Mouse (Mus musculus) kidney, postnatal 10 days (tissue): ENCODE measurements around the gene Nmur2.

Source experiments
- DNase-seq: peaks from one replicate; pipeline ENCODE4 v3.0.0; 2021; ENCODE audit warnings: mixed read lengths

The Nmur2 gene

DNA sequence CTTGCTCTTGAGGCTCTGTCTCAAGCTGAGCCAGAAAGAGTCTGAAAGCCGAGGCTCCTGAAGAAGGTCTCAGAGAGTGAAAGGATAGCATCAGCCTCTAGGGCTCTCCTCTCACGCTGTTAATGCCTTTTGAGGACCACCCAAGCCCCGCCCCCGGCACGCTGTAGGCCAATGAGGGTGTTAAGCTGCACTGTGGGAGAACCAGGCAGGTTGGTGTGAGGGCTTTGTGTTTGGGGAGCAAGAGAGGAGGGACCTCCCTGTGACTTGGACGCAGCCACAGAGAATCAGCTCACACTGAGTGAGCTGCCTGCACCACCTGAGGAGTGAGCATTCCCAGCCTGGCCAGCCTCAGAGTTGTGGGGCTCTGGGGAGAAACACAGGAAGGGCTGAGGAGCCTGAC lies at the start of gene Nmur2:
TSS of gene Nmur2 (minus strand) at position 94 of the 400 bp plus-strand sequence.
- no peak for DNase-seq

DNA sequence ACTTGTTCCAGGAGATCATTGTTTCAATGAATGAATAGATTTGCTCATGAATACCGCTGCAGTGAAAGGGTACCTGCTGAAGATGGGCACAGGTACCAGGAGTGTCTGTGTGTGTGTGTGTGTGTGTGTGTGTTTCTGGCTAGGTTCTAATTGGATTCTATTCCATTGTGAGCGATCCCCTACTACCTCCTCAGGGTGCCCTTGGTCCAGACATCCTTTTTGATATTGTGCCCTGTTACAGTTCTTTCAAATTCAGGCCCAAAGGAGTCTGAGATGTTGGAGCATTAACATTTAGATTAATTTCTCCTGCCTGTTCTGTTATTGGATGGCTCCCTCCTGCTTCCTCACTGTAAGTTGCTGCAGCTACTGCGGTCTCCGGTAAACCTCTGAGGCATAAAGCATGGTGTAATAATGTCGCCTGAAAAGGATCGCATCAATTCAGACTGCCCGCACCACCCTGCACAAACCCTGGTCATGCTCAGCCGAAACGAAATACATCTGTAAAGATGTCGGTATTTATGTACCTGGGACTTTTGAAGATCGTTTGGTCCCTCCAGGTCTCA lies 48.4 kb upstream of the Nmur2 start:
- DNase-seq, result no peak

DNA sequence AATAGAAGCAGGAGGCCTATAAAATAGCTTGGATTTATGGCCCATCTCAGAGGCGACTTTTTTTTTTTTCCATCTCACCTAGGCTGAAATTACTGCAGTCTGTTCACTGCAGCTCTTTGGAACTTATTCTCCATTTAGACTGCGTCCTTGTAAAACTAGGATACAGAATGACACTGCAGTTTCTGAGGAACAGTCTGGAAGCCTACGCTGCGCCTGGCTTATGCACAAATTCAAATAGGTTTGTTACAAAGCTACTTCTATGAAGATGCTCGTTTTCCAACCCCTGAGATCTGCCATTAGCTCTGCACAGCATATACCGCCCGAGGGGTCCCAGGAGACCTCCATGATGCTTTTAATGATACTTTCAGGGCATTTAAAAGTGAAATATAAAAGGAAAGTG lies 31.3 kb upstream of the Nmur2 start:
- no peak for DNase-seq

DNA sequence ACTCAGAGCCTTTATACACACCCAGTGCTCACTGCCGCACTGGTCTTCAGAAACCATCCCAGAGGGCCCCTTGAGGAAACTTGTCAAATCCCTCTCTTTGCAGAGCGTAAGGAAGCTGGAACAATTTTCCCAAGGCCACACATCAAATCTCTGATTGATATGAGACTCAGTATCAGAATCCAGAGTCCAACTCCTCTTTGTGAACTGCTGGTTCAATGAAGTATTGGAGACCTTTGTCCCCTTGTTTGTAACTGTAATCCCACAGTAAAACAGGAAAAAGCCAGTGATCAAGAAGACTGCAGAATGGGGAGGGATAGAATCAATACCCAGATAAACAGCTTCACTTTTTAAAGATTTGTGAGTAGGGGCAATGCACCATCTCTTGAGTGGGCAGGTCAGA lies 28.8 kb upstream of the Nmur2 start:
- DNase-seq, result no peak

DNA sequence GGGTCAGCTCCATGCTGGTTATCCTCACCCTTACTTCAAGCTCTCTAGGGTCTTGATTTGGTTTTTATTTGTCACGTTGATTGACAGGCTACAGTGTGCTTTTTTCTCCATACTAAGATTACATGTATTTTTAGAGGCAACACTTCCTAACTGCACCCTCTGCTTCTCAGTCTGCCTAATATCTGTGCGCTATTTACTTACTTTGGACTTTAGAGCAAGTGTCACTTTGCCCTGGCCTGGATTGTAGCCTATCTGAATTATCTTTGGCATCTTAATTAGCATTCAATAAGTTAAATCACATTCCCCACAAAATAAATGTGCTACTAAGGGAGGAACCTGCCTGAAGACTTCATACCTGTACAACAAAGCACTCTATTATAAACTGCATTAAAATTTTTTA lies 24.3 kb upstream of the Nmur2 start:
- DNase-seq, result no peak

DNA sequence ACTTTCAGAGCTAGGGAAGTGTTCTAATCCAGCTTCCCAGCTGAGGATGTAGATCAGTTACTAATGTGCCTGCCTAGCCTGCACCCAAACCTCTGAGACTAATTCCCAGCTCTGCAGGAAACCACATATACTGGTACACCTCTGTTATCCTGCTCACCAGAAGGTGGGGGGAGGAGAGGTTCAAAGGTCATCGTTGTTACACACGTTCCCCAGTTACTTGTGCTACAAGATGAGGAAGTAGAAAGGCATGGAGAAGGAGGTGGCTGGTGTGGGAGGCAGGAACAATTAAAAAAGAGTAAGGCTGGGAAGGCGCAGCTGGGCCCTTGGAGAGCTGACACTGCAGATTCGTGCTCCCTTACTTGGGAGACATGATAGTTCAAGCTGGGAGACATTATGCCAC lies 23.8 kb upstream of the Nmur2 start:
- DNase-seq, result no peak

DNA sequence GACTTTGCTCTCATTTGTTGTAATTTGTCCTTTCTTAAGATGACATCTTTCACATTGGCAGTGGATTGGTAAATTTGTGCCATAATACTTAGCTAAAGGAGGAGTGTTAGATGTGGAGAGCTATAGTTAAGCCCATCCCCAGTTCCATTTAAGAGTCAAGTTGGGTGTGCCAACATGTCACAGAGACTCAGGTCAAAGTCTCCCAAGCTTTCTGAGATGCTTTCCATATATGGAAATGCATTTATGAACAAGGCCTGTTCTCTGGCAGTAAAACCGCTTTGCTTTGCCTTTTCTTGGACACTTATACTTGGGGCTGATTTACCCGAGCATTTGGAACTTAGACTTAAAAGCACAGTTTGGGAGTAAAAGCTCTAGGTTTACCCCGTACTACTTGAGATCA lies 18.4 kb upstream of the Nmur2 start:
- DNase-seq, result no peak

DNA sequence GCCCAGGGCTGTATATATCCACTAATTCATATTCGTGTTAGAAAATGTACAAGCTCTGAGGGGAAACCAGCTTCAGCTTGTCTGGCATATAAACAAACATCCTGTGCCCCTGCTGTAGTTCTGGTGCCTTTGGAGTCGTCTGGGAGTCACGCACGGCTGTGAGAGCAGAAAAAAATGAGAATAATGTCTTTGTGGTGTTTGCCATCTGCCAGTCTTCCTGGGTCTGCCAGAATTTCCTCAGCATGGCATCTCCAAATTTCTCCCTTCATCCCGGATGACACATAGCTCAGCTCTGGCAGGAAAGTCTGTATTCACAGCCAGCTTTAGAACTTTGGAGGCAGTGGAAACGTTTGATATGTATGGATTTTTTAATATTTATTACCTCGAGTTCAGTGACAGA lies 13.6 kb upstream of the Nmur2 start:
- DNase-seq, result no peak

DNA sequence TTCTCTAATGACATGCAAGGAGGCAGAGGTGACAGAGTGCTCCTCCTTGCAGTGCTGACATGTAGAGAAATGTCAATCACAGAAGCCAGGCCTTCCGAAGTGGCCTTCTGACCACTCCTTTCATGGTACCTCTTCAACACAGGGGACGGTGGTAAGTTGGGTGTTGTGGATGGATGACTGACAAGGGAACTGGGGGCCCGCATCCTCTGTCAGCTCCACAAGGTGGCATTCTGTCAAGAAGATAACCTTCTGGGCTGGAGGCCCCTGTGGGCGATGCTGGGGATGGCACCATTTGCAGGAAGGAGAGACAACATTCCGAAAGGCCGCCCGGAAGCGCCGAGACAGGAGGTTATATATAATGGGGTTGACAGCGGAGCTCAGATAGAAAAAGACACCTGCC lies 14.0 kb downstream of the Nmur2 start:
- DNase-seq, result no peak

DNA sequence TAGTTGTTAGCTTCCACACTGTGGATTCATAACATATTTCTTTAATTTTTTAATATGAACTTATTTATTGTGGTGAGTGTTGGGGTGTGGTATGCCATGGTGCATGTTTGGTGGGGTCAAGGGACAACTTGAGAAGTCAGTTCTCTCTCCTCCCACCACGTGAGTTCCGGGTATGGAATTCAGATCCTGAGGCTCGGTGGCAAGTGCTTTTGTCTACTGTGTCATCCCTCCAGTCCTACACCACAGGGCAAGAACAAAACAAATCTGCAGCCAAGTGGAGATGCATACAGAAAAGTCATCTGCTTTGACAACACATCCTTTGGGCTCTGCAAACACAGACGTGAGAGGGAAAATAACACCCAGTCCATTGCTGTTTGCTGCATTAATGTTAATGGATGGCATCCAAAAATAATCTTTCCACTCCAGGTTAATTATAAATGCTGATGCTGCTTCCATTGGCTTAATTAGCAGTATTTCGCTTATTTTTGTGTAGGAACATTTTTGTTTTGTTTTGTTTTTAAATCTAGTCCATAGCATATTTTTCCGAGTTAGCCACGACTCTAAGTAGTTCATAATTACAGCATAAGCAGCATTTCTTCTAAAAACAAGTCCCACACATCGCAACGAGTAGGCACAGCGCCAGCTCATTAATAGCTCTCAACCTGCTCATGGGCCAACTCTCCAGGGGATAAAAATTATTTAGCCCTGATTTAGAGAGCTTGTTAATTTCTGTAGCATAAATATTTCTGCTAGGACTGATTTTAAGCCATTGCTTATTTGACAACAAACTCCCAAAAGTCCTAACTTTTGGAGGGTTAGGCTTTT lies 14.9 kb downstream of the Nmur2 start:
- DNase-seq, result peak; percentile 13

DNA sequence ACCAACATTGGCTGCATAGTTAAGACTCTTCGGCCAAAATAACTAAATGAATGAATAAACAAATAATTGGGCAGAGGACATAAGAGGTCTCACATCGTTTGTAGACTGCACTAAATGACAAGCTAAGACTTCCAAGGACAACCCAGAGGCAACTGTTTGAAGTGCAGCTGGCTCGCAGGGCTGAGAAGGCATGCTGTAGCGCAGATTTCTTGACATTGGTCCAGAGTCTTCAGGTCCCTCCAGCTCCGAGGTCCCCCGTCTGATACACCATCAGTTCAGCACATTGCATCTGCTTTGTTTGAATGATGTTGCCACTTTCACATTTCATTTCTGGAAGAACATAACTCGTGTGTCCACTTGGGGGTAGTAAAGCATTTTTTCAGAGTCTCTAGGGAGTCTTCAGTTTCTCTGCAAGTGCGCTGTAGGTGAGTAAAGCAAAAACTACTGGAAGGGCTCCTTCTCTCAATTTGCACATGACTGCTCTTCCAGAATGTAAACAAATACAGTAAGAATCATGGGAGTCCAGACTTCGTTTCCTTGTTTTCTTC lies 27.2 kb downstream of the Nmur2 start:
- DNase-seq, result no peak

DNA sequence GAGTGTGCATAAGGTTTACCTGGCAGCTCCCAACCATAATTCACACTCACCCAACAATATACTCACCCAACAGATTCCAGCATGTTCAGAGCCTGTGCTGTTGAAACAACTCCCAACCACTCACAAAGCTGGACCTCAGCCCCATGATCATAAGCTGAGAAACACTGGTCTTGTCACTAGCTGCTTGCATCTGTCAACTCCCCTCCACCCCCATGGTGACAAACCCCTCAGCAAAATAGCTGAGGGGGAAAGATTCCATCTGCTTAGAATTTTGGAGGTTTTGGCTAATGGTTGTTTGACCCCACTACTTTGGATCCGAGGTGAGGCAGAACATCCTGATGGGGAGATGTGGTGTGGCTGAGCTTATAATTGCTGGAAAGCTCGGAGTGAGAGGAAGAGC lies 28.4 kb downstream of the Nmur2 start:
- DNase-seq, result no peak

DNA sequence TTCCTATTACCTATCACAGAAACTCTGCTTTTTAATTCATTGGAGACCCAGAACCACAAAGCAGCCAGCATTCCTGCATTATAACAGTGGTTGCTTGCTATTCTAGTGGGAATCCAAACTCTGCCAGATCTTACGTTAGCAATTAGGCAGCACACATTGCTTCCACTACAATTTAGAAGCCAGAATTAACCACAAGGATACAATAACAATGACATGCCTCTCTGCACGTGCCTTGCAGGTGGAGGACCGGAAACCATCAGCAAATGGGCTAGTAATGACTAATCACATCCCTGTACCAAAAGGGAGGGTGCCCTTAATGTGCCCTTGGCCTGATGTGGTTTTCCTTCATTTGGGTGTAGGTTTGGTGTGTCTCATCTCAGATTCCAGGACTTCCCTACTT lies 32.5 kb downstream of the Nmur2 start:
- DNase-seq, result no peak

DNA sequence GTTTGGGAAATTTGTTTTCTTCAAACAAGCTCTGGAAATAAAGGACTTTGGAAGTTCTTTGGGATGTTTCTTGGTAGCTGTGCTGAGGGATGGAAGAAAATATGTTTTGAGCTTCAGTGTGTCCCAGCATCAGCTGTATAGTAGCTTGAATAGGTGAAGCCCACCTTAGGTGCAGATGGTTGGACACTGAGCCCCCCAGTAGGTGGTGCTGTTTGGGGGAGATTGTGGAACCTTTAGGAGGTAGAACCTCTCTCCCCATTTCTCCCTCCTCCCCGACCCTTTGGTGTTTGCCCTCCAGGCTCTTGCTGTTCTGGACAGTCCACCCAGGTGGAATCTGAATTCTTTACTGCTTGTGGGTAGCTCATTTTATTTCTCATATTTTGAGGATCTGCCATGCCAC lies 48.0 kb downstream of the Nmur2 start:
- DNase-seq, result no peak

DNA sequence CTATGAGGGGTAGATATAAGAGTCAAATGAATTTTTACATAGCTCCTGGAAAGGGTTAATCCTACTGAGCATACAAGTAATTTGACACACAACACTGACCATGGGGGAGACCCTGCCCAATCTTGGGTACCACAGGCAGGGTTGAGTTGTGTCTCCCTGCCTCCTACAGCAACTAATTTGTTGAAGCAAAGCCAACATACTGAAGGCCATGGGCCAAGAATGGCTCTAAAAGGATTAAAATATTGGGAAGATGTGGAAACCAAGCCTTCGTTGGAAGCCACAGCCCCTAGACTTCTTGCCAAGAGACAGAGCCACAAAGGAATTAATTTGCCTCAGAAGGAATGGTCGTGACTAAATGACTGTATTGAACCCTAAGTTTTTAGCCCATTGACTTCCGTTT lies 48.7 kb downstream of the Nmur2 start:
- no peak for DNase-seq

DNA sequence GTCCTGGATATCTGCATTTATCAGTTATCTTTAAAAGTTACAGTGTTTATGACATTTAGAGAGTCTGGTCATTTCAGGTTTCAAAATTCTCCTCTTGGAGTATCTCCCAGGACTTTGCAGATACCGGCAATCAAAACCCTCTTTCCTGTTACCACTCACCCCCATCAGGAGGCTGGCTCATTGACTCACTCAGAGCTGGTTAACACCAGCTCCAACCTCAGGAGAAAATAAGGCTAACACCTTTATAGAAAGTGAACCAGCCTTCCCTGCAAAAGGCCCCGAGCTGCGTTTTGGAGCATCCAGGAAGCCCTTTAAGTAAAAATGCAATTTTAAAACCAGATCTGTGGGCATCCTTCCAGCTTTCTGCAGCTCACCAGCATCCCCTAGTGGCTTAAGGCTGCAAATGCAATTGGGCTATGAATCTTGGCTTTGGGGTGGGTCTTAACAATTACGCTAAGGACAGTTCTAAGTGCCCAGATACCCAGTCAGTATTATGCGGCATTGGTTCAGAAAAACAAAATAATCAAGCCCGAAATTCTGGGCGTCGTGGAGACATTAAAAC lies 49.2 kb downstream of the Nmur2 start:
- DNase-seq, result peak; percentile 36

DNA sequence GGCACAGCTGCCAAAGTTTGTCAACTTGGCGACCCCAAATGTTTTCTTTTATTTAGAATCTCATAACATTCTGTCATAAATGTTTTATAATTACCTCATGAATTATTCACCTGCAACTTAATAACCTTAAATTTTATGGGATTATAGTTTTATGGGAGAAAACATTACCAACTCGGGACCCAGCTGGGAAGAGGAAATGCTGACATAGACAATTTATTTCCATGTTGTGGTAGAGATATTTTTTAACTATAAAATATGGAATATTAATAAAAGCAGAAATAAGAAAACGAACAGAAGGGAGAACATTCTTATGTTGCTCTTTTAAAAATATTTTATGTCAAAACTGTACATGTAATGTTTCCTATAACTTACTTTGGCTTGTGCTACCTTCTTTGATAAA lies 56.2 kb downstream of the Nmur2 start:
- no peak for DNase-seq

DNA sequence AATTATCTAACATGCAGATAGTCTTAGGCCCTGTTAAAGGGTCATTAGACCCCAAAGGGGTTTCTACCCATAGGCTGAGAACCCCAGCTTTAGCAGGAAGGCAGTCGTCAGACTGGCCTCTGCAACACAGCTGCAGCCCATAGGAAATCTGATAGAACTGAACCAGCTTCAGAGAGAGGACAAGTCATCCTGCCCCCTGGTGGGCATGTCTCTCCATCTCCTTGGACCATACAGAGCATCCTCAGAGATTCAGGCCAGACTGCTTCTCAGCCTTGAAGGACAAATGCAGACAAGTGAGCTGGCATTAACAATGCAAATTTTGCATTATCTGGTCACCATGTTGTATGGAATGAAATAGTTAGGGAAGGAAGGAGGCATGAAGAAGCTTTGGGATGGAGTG lies 59.2 kb downstream of the Nmur2 start:
- DNase-seq, result peak; percentile 27

DNA sequence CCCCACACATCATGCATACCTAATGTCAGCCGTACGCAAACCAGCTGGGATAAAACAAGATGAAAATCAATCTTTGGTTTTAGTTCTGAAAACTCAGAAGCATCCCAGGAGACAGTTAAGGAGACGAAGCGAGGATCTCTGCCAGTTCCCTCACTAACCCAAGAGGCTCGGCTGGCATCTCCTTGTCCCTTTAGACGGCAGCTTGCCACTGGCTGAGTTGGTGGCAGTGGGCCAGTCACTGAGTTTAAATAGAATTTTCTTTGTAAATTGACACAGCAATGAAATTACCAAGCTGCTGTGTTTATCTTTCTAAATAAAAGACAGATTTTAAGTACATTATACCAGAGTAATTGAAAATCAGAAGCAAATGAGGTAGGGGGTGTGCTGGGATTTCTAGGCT lies 62.7 kb downstream of the Nmur2 start:
- DNase-seq, result no peak
